Mouse (Mus musculus): ENCODE results near the gene Senp5. TPM values are rescaled to one million over a fixed set of nuclear protein-coding genes. Genes with fewer than 3 reads are reported as not detected.

Senp5 gene
- total RNA-seq, 4 experiments from 2014 or later = 10.0 to 13.9 (median 11.7) TPM

Small RNA genes within 50 kb of the gene (microRNA-seq; reads per million reads assigned to microRNA genes)
- not detected for gene Gm26269

Other genes starting within 250 kb of the Senp5 start
- gene Meltf, start 124.5 kb downstream of the Senp5 start, total RNA-seq (2022) = not detected
- 1 to 10 TPM; 4.2 to 7.8 (median 4.4) TPM for gene Pigz, start 69.4 kb downstream of the Senp5 start, total RNA-seq (2022)
- gene 0610012G03Rik, start 54.8 kb downstream of the Senp5 start, total RNA-seq (2022) = 10 to 100 TPM; 61.6 to 83.0 (median 78.3) TPM
- 10 to 100 TPM; 22.6 to 26.4 (median 24.9) TPM for gene Ncbp2, start 54.8 kb downstream of the Senp5 start, total RNA-seq (2022)
- 10 to 100 TPM; 22.8 to 27.3 (median 25.2) TPM for gene Pak2, start 76.1 kb upstream of the Senp5 start, total RNA-seq (2022)
- gene Pigx, start 96.5 kb upstream of the Senp5 start, total RNA-seq (2022) = 10 to 100 TPM; 17.3 to 20.2 (median 20.0) TPM
- 10 to 100 TPM in 3 of 4 experiments, 1 to 10 TPM in 1; 9.1 to 12.9 (median 12.4) TPM for gene Cep19, start 96.5 kb upstream of the Senp5 start, total RNA-seq (2022)
- gene Nrros, start 162.3 kb upstream of the Senp5 start, total RNA-seq (2022) = 1 to 10 TPM; 3.5 to 4.6 (median 3.5) TPM
- not detected for gene Bex6, start 176.5 kb upstream of the Senp5 start, total RNA-seq (2022)
- 10 to 100 TPM; 11.4 to 14.0 (median 13.2) TPM for gene Fbxo45, start 243.9 kb upstream of the Senp5 start, total RNA-seq (2022)
- 1 to 10 TPM; 3.8 to 8.3 (median 7.3) TPM for gene Wdr53, start 243.9 kb upstream of the Senp5 start, total RNA-seq (2022)

All from heart, adult 8-10 months (tissue).